Mouse (Mus musculus) forebrain, embryonic 15.5 days (tissue): Measurements from ENCODE around the gene Phf21a. TPM values are rescaled to one million over a fixed set of nuclear protein-coding genes. Genes with fewer than 3 reads are reported as not detected.

Experiments used
- ATAC-seq: fragments of 200-750 bp; cut with Nextera tagmentation; replicated peaks from 2 replicates; pipeline ENCODE4 v1.8.0; 2017; ENCODE audit warnings: mild to moderate bottlenecking, moderate TSS enrichment, moderate library complexity
- H3K27ac ChIP-seq: fragments of 300-500 bp; sonication (generic); replicated peaks from 2 replicates; pipeline ENCODE4 v1.5.1; 2015; ENCODE audit warnings: mild to moderate bottlenecking, inconsistent platforms
- H3K27me3 ChIP-seq: fragments of 300-500 bp; sonication (generic); 2 replicates; pipeline ENCODE4 v1.6.1; 2015; ENCODE audit warnings: inconsistent platforms
- H3K36me3 ChIP-seq: fragments of 300-500 bp; sonication (generic); 2 replicates; pipeline ENCODE4 v1.6.1; 2015; ENCODE audit warnings: mild to moderate bottlenecking, inconsistent platforms
- H3K4me1 ChIP-seq: fragments of 300-500 bp; sonication (generic); 2 replicates; pipeline ENCODE4 v1.6.1; 2015; ENCODE audit warnings: inconsistent platforms
- H3K4me2 ChIP-seq: fragments of 300-500 bp; sonication (generic); replicated peaks from 2 replicates; pipeline ENCODE4 v1.6.1; 2015; ENCODE audit warnings: mild to moderate bottlenecking, inconsistent platforms
- H3K4me3 ChIP-seq: fragments of 300-500 bp; sonication (generic); 2 replicates; pipeline ENCODE4 v1.5.1; 2015; ENCODE audit warnings: mild to moderate bottlenecking, inconsistent platforms
- H3K9ac ChIP-seq: fragments of 300-500 bp; sonication (generic); replicated peaks from 2 replicates; pipeline ENCODE4 v1.6.1; 2015; ENCODE audit warnings: mild to moderate bottlenecking, inconsistent platforms
- H3K9me3 ChIP-seq: fragments of 300-500 bp; sonication (generic); 2 replicates; pipeline ENCODE4 v1.6.1; 2016; ENCODE audit warnings: inconsistent platforms
- WGBS: fragments of 180-500 bp; shearing (Covaris S2); methylation state at CpG from one replicate; pipeline ENCODE4 v1.1.7; 2015; ENCODE audit warnings: mixed read lengths; 5-methylcytosine and 5-hydroxymethylcytosine counted together
- polyA plus RNA-seq: library from polyadenylated mRNA; unstranded; fragments of >200 nt; fragmentation: Nextera tagmentation; extraction: Ambion mirVana; gene quantifications from 2 replicates; pipeline ENCODE4 v1.2.1, GENCODE M21; 2015

The Phf21a gene
- polyA plus RNA-seq, 1 experiment from 2014 or later = 46.8 TPM

DNA sequence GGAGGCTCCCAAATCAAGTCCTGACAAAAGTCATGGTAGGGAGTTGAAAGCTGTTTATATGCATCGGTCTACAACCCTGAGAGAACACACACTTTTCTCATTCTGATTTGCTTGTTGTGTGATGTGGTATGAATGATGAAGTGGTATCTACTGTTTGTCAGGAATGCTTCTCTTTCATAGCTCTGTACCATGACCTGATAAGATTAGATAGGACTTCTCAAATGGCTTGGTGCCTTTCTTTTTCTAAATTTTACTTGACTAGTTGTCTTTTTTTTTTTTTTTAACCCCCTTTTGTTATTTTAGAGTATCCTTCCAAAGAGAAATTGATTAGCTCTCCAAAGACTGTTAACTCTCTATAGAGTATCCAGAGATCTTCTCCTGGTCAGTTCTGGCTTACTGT lies 153.2 kb downstream of the Phf21a start:
- Histone ChIP-seq H3K36me3 (peaks cover 14% of the 10 kb centered on the region), H3K4me1 (no peaks in the 10 kb centered on the region), H3K9ac (no peak overlapping the region), H3K9me3 (no peaks in the 10 kb centered on the region), H3K4me3 (no peak overlapping the region), H3K27ac (no peak overlapping the region), H3K27me3 (no peaks in the 10 kb centered on the region), H3K4me2 (no peak overlapping the region)
- ATAC-seq = no peak
- 97% methylated on average over 1 of the region's 1 CpGs for WGBS

DNA sequence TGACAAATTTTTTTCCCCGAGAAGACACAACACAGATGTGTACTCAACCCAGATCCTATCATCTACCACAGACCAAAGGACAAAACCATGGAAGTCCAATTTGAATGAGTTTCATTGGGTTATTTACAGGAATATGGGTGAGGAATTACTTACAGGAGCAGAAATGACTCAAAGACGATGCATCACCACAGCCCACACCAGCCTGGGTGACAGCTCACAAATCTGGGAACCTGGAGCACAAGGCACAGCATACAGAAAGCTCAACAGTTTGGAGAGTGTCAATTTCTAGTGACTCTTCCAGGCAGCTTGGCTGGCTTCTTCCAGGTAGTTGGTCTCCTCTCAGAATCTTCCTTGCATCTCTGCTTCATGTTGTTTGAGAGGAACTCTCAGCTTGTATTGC lies 154.8 kb downstream of the Phf21a start:
- Histone ChIP-seq H3K36me3 (peaks cover 14% of the 10 kb centered on the region), H3K27ac (no peak overlapping the region), H3K4me2 (no peak overlapping the region), H3K9ac (no peak overlapping the region), H3K4me3 (no peak overlapping the region), H3K27me3 (no peaks in the 10 kb centered on the region), H3K9me3 (no peaks in the 10 kb centered on the region), H3K4me1 (no peaks in the 10 kb centered on the region)
- 96% methylated on average over 2 of the region's 2 CpGs for WGBS
- no peak for ATAC-seq

DNA sequence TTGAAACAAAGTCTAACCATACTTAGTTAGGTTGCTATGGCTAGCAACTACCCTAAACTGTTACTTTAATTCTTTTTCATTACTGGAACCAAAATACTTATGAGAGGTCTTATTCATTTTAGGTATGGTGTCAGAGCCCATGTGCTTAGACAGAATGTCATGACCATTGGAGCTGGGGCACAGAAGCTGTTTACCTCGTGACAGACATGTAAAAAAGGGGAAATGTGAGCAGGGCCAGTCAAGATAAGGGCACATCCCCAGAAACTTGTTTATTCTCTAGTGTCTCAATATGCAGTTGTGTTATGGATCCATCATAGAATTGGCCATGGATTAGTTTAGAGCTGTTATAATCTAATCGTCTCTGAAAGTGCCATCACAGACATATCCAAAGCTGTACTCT lies 157.6 kb downstream of the Phf21a start:
- no peak overlapping the region for H3K9ac ChIP-seq
- H3K9me3 ChIP-seq = no peaks in the 10 kb centered on the region
- no peak overlapping the region for H3K4me2 ChIP-seq
- ATAC-seq = no peak
- WGBS = 90% methylated on average over 2 of the region's 2 CpGs
- no peaks in the 10 kb centered on the region for H3K27me3 ChIP-seq
- no peak overlapping the region for H3K27ac ChIP-seq
- peaks cover 7% of the 10 kb centered on the region for H3K36me3 ChIP-seq
- H3K4me3 ChIP-seq = no peak overlapping the region
- H3K4me1 ChIP-seq = no peaks in the 10 kb centered on the region

DNA sequence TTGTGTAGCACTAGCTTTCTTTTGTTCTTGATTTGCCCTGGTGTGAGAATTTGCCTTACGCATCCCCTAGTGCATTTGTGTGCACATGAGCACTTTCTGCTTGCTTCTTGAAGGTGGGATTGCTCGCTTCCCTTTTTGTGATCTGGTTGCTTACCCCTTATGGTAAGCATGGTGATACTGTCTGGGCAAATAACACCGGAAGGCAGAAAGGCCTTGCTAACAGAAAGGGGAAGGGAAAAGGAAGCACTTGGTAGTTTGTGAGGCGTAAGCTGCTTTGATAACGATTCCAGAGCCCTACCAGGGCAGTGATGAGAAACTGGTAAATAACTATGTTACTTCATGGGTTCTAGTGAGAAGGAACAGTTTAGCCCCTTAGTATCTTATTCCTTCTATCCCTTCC lies 160.9 kb downstream of the Phf21a start:
- 94% methylated on average over 5 of the region's 5 CpGs for WGBS
- H3K4me2 ChIP-seq = no peak overlapping the region

DNA sequence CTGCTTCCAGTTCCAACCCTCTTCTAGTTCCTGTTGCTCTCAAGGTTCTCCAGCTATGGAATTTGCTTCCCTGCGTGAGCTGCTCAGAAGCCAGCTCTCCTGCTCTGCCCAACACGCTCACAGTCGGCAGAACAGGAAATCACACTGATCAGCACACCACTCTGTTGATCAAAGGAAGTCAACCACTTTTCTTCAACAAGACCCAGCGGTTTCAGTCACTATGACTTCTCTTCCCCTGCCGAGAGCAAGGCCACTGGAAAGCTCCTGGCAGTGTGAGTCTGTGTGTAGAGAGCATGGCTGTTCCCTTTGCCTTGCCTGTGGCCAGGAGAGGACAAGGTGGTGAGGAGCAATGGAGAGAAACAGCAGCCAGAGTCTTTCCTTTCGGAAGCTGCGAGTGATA lies 163.2 kb downstream of the Phf21a start:
- H3K9ac ChIP-seq = no peak overlapping the region
- H3K27ac ChIP-seq = no peak overlapping the region
- peaks cover 4% of the 10 kb centered on the region; the same call in 1 of the 2 replicates for H3K36me3 ChIP-seq
- no peaks in the 10 kb centered on the region for H3K9me3 ChIP-seq
- H3K4me2 ChIP-seq = no peak overlapping the region
- H3K4me1 ChIP-seq = peaks cover 6% of the 10 kb centered on the region
- no peak for ATAC-seq
- H3K4me3 ChIP-seq = no peak overlapping the region
- WGBS = 75% methylated on average over 7 of the region's 7 CpGs
- no peaks in the 10 kb centered on the region for H3K27me3 ChIP-seq

More for the DNA sequence above, 160.9 kb downstream of the Phf21a start:
- Histone ChIP-seq H3K4me3 (no peak overlapping the region), H3K27ac (no peak overlapping the region), H3K9me3 (no peaks in the 10 kb centered on the region), H3K27me3 (no peaks in the 10 kb centered on the region), H3K36me3 (peaks cover 4% of the 10 kb centered on the region; the same call in 1 of the 2 replicates), H3K4me1 (peaks cover 6% of the 10 kb centered on the region), H3K9ac (no peak overlapping the region)
- no peak for ATAC-seq

DNA sequence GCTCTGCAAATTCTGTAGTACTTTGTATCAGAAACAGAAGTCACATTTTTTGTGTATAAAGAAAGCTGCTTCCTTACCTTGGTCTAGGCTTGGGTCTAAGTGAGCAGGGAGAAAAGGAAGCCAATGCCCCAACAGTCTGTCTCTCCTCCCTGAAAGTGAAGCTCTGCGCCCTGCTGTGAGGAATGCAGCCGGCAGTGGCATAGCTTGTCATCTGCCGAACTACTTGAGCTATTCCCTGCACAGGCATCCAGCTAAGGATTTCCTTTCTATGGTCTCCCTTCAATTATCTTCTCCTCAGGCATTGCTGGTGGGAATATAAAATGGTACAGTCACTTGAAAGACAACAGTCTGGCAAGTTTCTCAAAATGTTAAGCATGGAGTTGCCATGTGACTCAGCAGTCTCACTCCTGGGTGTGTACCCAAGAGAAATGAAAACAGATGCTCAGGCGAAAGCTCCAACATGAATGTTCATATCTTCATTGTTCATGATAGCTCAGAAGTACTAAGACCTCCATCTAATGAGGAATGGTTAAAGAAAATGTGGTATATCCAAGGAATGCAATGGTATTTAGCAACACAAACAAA lies 164.5 kb downstream of the Phf21a start:
- H3K4me3 ChIP-seq = no peak overlapping the region

DNA sequence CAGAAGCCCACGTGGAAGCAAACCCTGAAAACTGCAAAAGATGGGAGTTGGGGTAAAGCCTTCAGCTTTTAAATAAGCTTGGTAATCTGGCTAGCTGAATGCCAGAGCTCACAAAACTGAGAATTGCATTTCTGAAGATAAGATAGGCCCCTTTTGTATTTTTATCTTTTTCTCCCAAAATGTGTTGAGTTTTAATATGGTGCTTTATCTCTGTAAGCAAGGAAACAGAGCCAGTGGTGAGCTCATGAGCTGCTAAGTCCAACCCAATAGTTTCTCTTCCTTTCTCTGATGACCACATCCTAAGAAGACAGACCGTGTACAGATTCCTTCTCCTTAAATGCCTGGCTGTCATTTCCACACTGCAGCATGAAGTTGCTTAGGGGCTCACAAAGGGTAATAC lies 167.0 kb downstream of the Phf21a start:
- Histone ChIP-seq H3K4me3 (no peak overlapping the region), H3K27ac (no peak overlapping the region), H3K9me3 (no peaks in the 10 kb centered on the region), H3K4me2 (no peak overlapping the region), H3K4me1 (peaks cover 6% of the 10 kb centered on the region), H3K9ac (no peak overlapping the region), H3K27me3 (no peaks in the 10 kb centered on the region), H3K36me3 (peaks cover 4% of the 10 kb centered on the region; the same call in 1 of the 2 replicates)
- no peak for ATAC-seq
- WGBS = 83% methylated on average over 2 of the region's 2 CpGs

More for the DNA sequence above, 164.5 kb downstream of the Phf21a start:
- H3K36me3 ChIP-seq = peaks cover 4% of the 10 kb centered on the region; the same call in 1 of the 2 replicates
- ATAC-seq = no peak
- no peaks in the 10 kb centered on the region for H3K27me3 ChIP-seq
- no peaks in the 10 kb centered on the region for H3K9me3 ChIP-seq
- H3K4me2 ChIP-seq = no peak overlapping the region
- H3K4me1 ChIP-seq = peaks cover 6% of the 10 kb centered on the region
- H3K27ac ChIP-seq = no peak overlapping the region
- H3K9ac ChIP-seq = no peak overlapping the region
- WGBS = 63% methylated on average over 4 of the region's 4 CpGs

DNA sequence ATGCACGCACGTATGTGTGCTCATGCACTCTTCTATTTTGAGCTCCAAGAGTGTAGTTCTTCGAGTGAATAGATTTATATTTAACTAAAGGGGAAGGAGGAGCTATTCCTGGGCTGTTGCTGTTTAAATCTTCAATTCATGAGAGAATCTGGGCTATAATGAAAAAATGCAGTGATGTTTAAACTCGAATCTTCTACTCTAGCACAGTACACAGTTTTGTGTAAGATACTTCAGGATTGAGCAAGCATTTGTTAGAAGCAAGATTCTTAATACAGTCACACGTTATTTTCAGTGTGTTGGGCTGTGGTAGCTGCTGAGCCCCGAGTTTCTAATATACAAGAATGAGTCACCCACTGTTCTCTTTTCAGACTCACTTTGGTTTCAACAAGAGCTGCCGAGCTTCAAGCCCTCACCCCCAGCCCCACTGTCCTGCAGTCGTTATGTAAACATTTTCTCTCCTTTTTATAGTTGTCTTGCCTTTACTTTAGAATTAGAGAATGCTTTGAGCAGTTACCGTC lies 173.2 kb downstream of the Phf21a start:
- no peaks in the 10 kb centered on the region for H3K4me1 ChIP-seq
- no peak overlapping the region for H3K4me3 ChIP-seq
- no peaks in the 10 kb centered on the region for H3K27me3 ChIP-seq
- no peak overlapping the region for H3K4me2 ChIP-seq
- ATAC-seq = no peak
- WGBS = 67% methylated on average over 9 of the region's 9 CpGs
- H3K36me3 ChIP-seq = no peaks in the 10 kb centered on the region
- no peak overlapping the region for H3K27ac ChIP-seq
- H3K9ac ChIP-seq = no peak overlapping the region
- no peaks in the 10 kb centered on the region for H3K9me3 ChIP-seq

DNA sequence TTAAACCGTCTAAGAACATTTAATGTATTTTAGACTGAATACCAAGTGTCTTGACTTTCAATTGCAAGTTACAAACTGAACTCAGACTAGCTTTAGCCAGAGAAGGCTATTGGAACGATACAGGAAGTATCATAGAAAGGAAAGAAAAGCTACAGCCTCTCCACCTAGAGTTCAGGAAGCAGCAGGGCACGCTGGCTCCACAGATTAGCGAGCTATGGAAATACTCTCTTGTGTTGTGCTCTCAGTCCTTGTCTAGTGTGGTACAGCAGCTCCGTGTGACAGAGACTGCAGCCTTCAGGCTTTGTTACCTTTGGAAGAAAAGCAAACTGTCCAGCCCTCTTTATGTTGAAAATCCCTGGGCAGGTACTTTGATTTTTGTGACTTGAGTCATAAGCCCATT lies 176.3 kb downstream of the Phf21a start:
- no peak overlapping the region for H3K4me3 ChIP-seq
- H3K4me2 ChIP-seq = no peak overlapping the region
- no peaks in the 10 kb centered on the region for H3K36me3 ChIP-seq
- 90% methylated on average over 5 of the region's 5 CpGs for WGBS
- H3K27ac ChIP-seq = no peak overlapping the region
- peaks cover 13% of the 10 kb centered on the region for H3K4me1 ChIP-seq
- H3K9ac ChIP-seq = no peak overlapping the region
- no peaks in the 10 kb centered on the region for H3K9me3 ChIP-seq
- ATAC-seq = no peak
- no peaks in the 10 kb centered on the region for H3K27me3 ChIP-seq

DNA sequence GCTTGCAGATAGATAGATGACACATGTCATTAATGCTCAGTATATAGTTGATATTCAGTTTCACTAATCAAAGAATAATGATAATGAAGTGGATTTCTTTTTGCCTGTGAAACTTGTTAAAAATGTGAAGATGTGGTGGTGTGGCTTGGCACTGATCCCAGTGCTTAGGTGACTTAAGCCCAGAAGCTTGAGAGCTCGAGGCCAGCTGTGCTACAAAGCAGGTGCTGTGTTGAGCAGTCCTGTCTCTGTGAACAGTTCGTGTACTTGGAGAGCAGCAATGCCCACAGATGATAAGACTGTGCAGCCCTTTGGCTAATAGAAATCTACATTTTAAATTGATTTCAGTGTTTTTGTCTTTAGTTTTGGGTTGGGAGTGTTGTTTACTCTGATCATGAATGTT lies 179.6 kb downstream of the Phf21a start:
- no peak overlapping the region for H3K4me2 ChIP-seq
- no peaks in the 10 kb centered on the region for H3K27me3 ChIP-seq
- H3K9ac ChIP-seq = no peak overlapping the region
- H3K36me3 ChIP-seq = no peaks in the 10 kb centered on the region
- H3K27ac ChIP-seq = peak overlapping the region; percentile 51; the same call in 1 of the 2 replicates
- no peak overlapping the region for H3K4me3 ChIP-seq
- ATAC-seq = no peak
- peaks cover 13% of the 10 kb centered on the region for H3K4me1 ChIP-seq
- no peaks in the 10 kb centered on the region for H3K9me3 ChIP-seq
- 23% methylated on average over 2 of the region's 2 CpGs for WGBS

DNA sequence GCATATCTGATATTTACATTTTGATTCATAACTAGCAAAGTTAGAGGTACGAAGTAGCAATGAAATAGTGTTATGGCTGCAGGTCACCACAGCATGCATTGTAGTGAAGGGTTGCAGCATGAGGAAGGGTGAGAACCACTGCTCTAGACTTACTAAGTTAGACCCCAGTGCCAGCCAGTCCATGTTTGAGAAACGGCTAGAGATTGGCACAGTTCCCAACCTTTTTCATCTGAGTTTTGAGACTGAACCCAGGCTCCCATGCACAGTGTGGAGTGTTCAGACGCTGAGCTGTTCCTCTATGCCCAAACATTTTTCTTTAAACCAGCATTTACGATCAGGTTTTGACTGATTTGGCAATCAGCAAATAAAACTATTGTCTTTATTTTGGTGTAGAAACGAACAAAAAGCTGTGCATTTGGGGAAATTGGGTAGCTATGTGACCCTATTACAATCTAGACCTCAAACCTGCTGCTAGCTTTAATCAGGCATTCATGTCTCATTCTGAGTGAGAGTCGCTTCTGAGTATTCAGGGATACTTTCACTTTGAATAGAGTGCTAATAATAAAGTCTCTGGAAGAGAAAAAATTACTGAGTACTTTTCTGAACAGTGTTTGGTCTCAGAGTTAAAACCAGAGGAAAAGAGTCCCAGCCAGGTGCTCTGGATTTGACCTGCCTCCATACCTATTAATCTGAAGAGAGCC lies 180.3 kb downstream of the Phf21a start:
- no peak for ATAC-seq
- WGBS = 38% methylated on average over 6 of the region's 6 CpGs
- H3K27me3 ChIP-seq = no peaks in the 10 kb centered on the region
- H3K9me3 ChIP-seq = no peaks in the 10 kb centered on the region
- no peaks in the 10 kb centered on the region for H3K36me3 ChIP-seq
- no peak overlapping the region for H3K4me3 ChIP-seq
- peak overlapping the region; percentile 51 for H3K27ac ChIP-seq
- no peak overlapping the region for H3K9ac ChIP-seq
- H3K4me1 ChIP-seq = peaks cover 18% of the 10 kb centered on the region
- H3K4me2 ChIP-seq = 0 out of 2 replicates have a peak overlapping the region, but pooled peaks have one; percentile 14

DNA sequence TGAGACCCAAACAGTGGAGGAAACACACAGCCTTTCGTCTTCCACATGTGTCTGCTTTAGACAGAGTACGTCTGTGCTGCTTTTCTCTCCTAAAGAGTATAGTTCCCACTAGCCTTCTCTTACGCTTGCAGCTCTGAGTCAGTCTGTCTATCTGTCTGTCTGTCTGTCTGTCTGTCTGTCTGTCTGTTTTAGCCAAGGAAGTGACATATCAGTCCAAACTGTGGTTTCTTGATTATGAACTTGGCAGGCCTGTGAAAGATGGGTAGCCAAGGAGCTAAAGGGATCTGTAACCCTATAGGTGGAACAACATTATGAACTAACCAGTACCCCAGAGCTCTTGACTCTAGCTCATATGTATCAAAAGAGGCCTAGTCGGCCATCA lies 180.9 kb downstream of the Phf21a start:
- Histone ChIP-seq H3K9ac (no peak overlapping the region), H3K27me3 (no peaks in the 10 kb centered on the region), H3K27ac (peak overlapping the region; percentile 23; the same call in 1 of the 2 replicates), H3K9me3 (no peaks in the 10 kb centered on the region), H3K4me2 (0 out of 2 replicates have a peak overlapping the region, but pooled peaks have one; percentile 14), H3K4me3 (no peak overlapping the region), H3K36me3 (no peaks in the 10 kb centered on the region), H3K4me1 (peaks cover 24% of the 10 kb centered on the region)
- no peak for ATAC-seq
- 82% methylated on average over 4 of the region's 4 CpGs for WGBS
